Mouse (Mus musculus) midbrain, embryonic 10.5 days (tissue): ENCODE measurements around the gene Rnf31. TPM values are rescaled to one million over a fixed set of nuclear protein-coding genes. Genes with fewer than 3 reads are reported as not detected.

ENCODE experiments used
- DNase-seq: peaks from one replicate; pipeline ENCODE4 v3.0.0-alpha.2; 2017; ENCODE audit warnings: low spot score
- H3K27ac ChIP-seq: fragments of 300-500 bp; sonication (generic); replicated peaks from 2 replicates; pipeline ENCODE4 v1.5.1; 2016; ENCODE audit warnings: mild to moderate bottlenecking
- H3K27me3 ChIP-seq: fragments of 300-500 bp; sonication (generic); 2 replicates; pipeline ENCODE4 v1.6.1; 2016; ENCODE audit warnings: low read depth, mild to moderate bottlenecking; ENCODE audit not compliant: poor library complexity, severe bottlenecking
- H3K36me3 ChIP-seq: fragments of 300-500 bp; sonication (generic); 2 replicates; pipeline ENCODE4 v1.6.1; 2016; ENCODE audit warnings: mild to moderate bottlenecking, moderate library complexity
- H3K4me1 ChIP-seq: fragments of 300-500 bp; sonication (generic); 2 replicates; pipeline ENCODE4 v1.6.1; 2016
- H3K4me3 ChIP-seq: fragments of 300-500 bp; sonication (generic); 2 replicates; pipeline ENCODE4 v1.5.1; 2016; ENCODE audit warnings: mild to moderate bottlenecking, moderate library complexity
- H3K9me3 ChIP-seq: fragments of 300-500 bp; sonication (generic); replicated peaks from 2 replicates; pipeline ENCODE4 v1.6.1; 2016; ENCODE audit warnings: mild to moderate bottlenecking
- WGBS: fragments of 180-500 bp; shearing (Covaris S2); methylation state at CpG from one replicate; pipeline ENCODE4 v1.1.7; 2016; 5-methylcytosine and 5-hydroxymethylcytosine counted together
- polyA plus RNA-seq: library from polyadenylated mRNA; unstranded; fragments of >200 nt; fragmentation: Nextera tagmentation; extraction: Ambion mirVana; gene quantifications from 2 replicates; pipeline ENCODE4 v1.2.1, GENCODE M21; 2016

The Rnf31 gene
- polyA plus RNA-seq, 1 experiment from 2014 or later: 15.4 TPM

- no peak for DNase-seq
- WGBS: 83% methylated on average over 23 of the region's 23 CpGs
- H3K4me3 ChIP-seq: no peak overlapping the region
Measured at GRCm38 (mm10) chr14:55579511-55580496, 11.7 kb upstream of the Rnf31 start.

DNA sequence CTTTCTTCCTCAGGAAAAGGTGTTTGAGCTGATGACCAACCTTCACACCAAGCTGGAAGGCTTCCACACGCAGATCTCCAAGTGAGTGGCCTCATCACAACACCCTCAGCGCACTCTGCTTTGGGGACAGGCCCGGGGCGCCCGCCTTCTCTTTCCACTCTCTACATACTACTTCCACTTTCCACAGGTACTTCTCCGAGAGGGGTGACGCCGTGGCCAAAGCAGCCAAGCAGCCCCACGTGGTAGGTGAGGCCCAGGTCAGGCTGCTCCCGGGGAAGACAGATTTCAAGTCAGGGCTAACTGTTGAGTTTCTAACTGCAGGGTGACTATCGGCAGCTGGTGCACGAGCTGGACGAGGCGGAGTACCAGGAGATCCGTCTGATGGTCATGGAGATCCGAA lies 10.8 kb upstream of the Rnf31 start:
- no peak for DNase-seq
- peaks cover 27% of the 10 kb centered on the region for H3K36me3 ChIP-seq
- H3K27me3 ChIP-seq: peaks cover 17% of the 10 kb centered on the region
- WGBS: 96% methylated on average over 16 of the region's 16 CpGs
- H3K9me3 ChIP-seq: no peaks in the 10 kb centered on the region
- peaks cover 30% of the 10 kb centered on the region for H3K4me1 ChIP-seq
- no peak overlapping the region for H3K27ac ChIP-seq
- H3K4me3 ChIP-seq: no peak overlapping the region

More at GRCm38 (mm10) chr14:55579511-55580496, 11.7 kb upstream of the Rnf31 start:
- H3K36me3 ChIP-seq: peaks cover 27% of the 10 kb centered on the region
- H3K4me1 ChIP-seq: peaks cover 25% of the 10 kb centered on the region
- H3K27me3 ChIP-seq: peaks cover 15% of the 10 kb centered on the region
- H3K27ac ChIP-seq: no peak overlapping the region
- H3K9me3 ChIP-seq: no peaks in the 10 kb centered on the region

- H3K4me3 ChIP-seq: no peak overlapping the region
- H3K9me3 ChIP-seq: no peaks in the 10 kb centered on the region
- DNase-seq: no peak
- H3K27ac ChIP-seq: no peak overlapping the region
- H3K4me1 ChIP-seq: peaks cover 30% of the 10 kb centered on the region
- peaks cover 31% of the 10 kb centered on the region for H3K36me3 ChIP-seq
- H3K27me3 ChIP-seq: peaks cover 17% of the 10 kb centered on the region
- WGBS: 82% methylated on average over 9 of the region's 9 CpGs
Measured at GRCm38 (mm10) chr14:55581981-55582681, 9.4 kb upstream of the Rnf31 start.

GRCm38 (mm10) chr14:55584303-55584701 lies 7.2 kb upstream of the Rnf31 start:
- Histone ChIP-seq H3K4me3 (peak overlapping the region; percentile 68), H3K27me3 (peaks cover 17% of the 10 kb centered on the region), H3K36me3 (peaks cover 52% of the 10 kb centered on the region), H3K9me3 (no peaks in the 10 kb centered on the region), H3K4me1 (peaks cover 15% of the 10 kb centered on the region), H3K27ac (peak overlapping the region; percentile 79)
- no peak for DNase-seq
- 40% methylated on average over 5 of the region's 5 CpGs for WGBS

DNA sequence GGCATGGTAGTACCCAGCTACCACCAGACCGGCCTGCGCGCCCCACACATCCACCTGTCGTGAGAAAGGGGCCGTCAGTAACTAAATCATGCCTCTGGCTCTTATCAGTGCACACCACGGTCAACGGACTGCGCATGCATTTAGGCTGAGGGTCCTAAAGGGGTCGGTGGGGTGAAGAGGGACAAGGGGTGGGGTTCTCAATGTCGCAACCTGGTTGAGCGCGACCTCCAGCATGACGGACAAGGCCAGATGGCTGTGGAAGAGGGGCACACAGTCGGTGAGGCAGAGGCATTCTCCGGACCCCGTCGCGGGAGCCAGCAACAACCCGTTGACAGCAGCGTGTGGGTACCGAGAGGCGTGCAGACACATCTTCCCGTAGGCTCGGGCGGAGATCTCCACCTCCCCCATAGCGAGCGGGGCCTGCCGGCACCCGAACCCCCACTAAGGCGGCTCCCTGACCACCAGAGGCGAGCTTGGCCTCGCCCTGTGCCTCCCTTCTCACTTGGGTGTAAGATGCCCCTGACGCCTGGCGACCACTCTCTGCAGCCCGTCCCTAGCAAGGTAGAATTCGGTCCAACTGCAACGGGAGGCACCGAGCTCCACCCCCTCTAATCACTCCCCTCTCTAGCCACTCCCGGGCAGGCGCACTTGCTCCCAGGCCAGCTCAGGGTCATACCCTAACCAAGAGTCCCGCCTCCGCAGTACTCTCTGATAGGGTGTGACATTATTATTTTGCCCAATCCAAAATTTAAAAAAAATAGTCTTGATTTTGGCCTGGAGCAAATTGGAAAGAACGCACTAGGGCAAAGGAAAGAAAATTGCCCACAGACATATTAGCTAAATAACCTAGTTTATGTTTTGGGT lies 6.6 kb upstream of the Rnf31 start, which contains the start of gene Emc9:
TSS of gene Emc9 (minus strand) at position 601 of the 864 bp plus-strand sequence.
- no peaks in the 10 kb centered on the region for H3K9me3 ChIP-seq
- H3K36me3 ChIP-seq: peaks cover 49% of the 10 kb centered on the region
- peak within 1 kb of the TSS; percentile 68 for H3K4me3 ChIP-seq
- WGBS: 2% methylated on average over 43 of the region's 43 CpGs
- H3K27me3 ChIP-seq: peaks cover 17% of the 10 kb centered on the region
- H3K27ac ChIP-seq: peak within 1 kb of the TSS; percentile 79
- peak; percentile 69 for DNase-seq
- peaks cover 18% of the 10 kb centered on the region for H3K4me1 ChIP-seq

GRCm38 (mm10) chr14:55585566-55585960 lies 5.9 kb upstream of the Rnf31 start:
- Histone ChIP-seq H3K36me3 (peaks cover 43% of the 10 kb centered on the region), H3K4me1 (peaks cover 24% of the 10 kb centered on the region), H3K27me3 (peaks cover 17% of the 10 kb centered on the region), H3K27ac (no peak overlapping the region), H3K4me3 (peak overlapping the region; percentile 68; the same call in 1 of the 2 replicates), H3K9me3 (no peaks in the 10 kb centered on the region)
- 65% methylated on average over 6 of the region's 6 CpGs for WGBS
- no peak for DNase-seq

DNA sequence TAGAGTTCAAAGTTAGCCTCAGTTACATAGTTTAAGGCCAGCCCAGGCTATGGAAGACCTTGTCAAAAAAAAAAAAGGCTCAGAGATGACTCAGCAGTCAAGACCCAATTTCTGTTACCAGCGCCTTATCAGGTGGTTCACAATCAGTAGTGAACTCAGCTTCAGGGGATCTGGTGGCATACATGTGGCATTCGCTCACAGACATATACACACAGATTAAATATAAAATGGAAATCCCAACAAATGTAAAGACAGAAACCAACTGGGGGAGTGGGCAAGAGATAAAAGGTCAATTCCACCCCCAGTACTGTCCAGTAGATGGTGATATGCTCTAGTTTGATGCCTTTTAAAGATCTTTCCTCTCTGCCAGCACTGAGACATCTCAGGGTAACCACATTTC lies 5.4 kb upstream of the Rnf31 start:
- WGBS: 91% methylated on average over 2 of the region's 2 CpGs
- Histone ChIP-seq H3K27me3 (peaks cover 17% of the 10 kb centered on the region), H3K36me3 (peaks cover 37% of the 10 kb centered on the region), H3K9me3 (no peaks in the 10 kb centered on the region), H3K4me1 (peaks cover 30% of the 10 kb centered on the region), H3K4me3 (no peak overlapping the region), H3K27ac (no peak overlapping the region)
- DNase-seq: no peak

- H3K36me3 ChIP-seq: peaks cover 34% of the 10 kb centered on the region
- no peak overlapping the region for H3K27ac ChIP-seq
- peaks cover 7% of the 10 kb centered on the region for H3K27me3 ChIP-seq
- WGBS: 89% methylated on average over 5 of the region's 5 CpGs
- peaks cover 48% of the 10 kb centered on the region for H3K4me1 ChIP-seq
- DNase-seq: no peak
- H3K4me3 ChIP-seq: peak overlapping the region; percentile 18; the same call in 1 of the 2 replicates
- no peaks in the 10 kb centered on the region for H3K9me3 ChIP-seq
Measured at GRCm38 (mm10) chr14:55589271-55589670, 2.2 kb upstream of the Rnf31 start.

DNA sequence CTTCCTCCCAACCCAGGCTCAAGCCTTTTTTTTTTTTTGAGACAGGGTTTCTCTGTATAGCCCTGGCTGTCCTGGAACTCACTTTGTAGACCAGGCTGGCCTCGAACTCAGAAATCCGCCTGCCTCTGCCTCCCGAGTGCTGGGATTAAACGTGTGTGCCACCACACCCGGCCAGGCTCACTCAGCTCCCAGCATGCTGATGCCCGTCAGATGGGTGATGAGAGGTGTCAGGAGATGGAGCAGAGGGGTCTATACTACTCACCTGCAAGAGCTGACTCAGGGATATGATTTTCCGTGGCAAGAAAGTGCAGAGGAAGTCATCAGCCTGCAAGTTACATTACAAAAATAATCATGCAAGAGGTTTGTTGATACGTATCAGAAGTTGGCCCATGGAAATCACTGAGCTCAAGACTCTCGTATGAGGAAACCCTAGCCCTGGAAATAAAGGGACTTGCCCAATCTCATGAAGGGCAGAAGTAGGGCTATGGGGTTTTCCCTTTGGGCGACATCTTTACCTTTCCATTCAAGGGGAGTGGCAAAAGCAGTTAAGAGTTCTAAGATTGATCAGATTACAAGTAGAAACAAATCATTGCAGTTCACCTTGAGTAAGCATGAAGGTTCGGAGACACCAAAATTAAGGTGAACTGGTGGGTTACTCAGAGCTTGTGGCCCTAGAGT lies 1.6 kb upstream of the Rnf31 start:
- Histone ChIP-seq H3K27me3 (peaks cover under 1% of the 10 kb centered on the region; the same call in 1 of the 2 replicates), H3K36me3 (peaks cover 41% of the 10 kb centered on the region), H3K4me3 (peak overlapping the region; percentile 95), H3K27ac (peak overlapping the region; percentile 93), H3K4me1 (peaks cover 42% of the 10 kb centered on the region), H3K9me3 (no peaks in the 10 kb centered on the region)
- no peak for DNase-seq
- 91% methylated on average over 11 of the region's 11 CpGs for WGBS

GRCm38 (mm10) chr14:55590748-55591330 lies 669 bp upstream of the Rnf31 start, which contains the start of gene Psme2:
Gene Psme2, minus strand, starts transcription at chr14:55591113.
- Histone ChIP-seq H3K27me3 (no peaks in the 10 kb centered on the region), H3K36me3 (peaks cover 50% of the 10 kb centered on the region), H3K4me1 (peaks cover 37% of the 10 kb centered on the region), H3K27ac (peak within 1 kb of the TSS; percentile 93), H3K4me3 (peak within 1 kb of the TSS; percentile 95), H3K9me3 (no peaks in the 10 kb centered on the region)
- WGBS: 2% methylated on average over 22 of the region's 22 CpGs
- peak; percentile 92 for DNase-seq

GRCm38 (mm10) chr14:55592226-55592625 lies 718 bp downstream of the Rnf31 start:
- Histone ChIP-seq H3K27ac (peak overlapping the region; percentile 93), H3K27me3 (no peaks in the 10 kb centered on the region), H3K4me3 (peak overlapping the region; percentile 95), H3K36me3 (peaks cover 60% of the 10 kb centered on the region), H3K9me3 (no peaks in the 10 kb centered on the region), H3K4me1 (peaks cover 40% of the 10 kb centered on the region)
- DNase-seq: no peak
- WGBS: 13% methylated on average over 16 of the region's 16 CpGs
